Mouse (Mus musculus) kidney, postnatal 14 days (tissue): ENCODE data around the gene Dalrd3.

Experiments used
- DNase-seq: peaks from one replicate; pipeline ENCODE4 v3.0.0; 2022; ENCODE audit warnings: mixed read lengths

The Dalrd3 gene

GRCm38 (mm10) chr9:108569381-108570206 lies at the start of gene Dalrd3:
Dalrd3 (plus strand) TSS chr9:108569886.
- peak; percentile 96 for DNase-seq

GRCm38 (mm10) chr9:108521604-108522003 lies 48.1 kb upstream of the Dalrd3 start:
- DNase-seq: no peak

GRCm38 (mm10) chr9:108523341-108523740 lies 46.3 kb upstream of the Dalrd3 start:
- no peak for DNase-seq

- no peak for DNase-seq
Measured at GRCm38 (mm10) chr9:108525400-108525799, 44.3 kb upstream of the Dalrd3 start.

- no peak for DNase-seq
Measured at GRCm38 (mm10) chr9:108530954-108531353, 38.7 kb upstream of the Dalrd3 start.

- no peak for DNase-seq
Measured at GRCm38 (mm10) chr9:108531496-108531895, 38.2 kb upstream of the Dalrd3 start.

GRCm38 (mm10) chr9:108540846-108541245 lies 28.8 kb upstream of the Dalrd3 start:
- no peak for DNase-seq

- no peak for DNase-seq
Measured at GRCm38 (mm10) chr9:108545986-108546385, 23.7 kb upstream of the Dalrd3 start.

- DNase-seq: no peak
Measured at GRCm38 (mm10) chr9:108546875-108547274, 22.8 kb upstream of the Dalrd3 start.

GRCm38 (mm10) chr9:108559169-108559568 lies 10.5 kb upstream of the Dalrd3 start:
- DNase-seq: no peak

GRCm38 (mm10) chr9:108560227-108560841 lies 9.4 kb upstream of the Dalrd3 start, which contains the start of gene Impdh2:
Impdh2 (plus strand) TSS chr9:108560286.
- peak; percentile 98 for DNase-seq

- DNase-seq: no peak
Measured at GRCm38 (mm10) chr9:108563671-108564070, 6.0 kb upstream of the Dalrd3 start.

GRCm38 (mm10) chr9:108564131-108564530 lies 5.6 kb upstream of the Dalrd3 start:
- no peak for DNase-seq

GRCm38 (mm10) chr9:108565881-108566814 lies 3.5 kb upstream of the Dalrd3 start:
- DNase-seq: no peak

GRCm38 (mm10) chr9:108566815-108567776 lies 2.6 kb upstream of the Dalrd3 start, which contains the start of gene Ndufaf3:
Ndufaf3 (minus strand) TSS chr9:108567434.
- peak; percentile 98 for DNase-seq

- DNase-seq: peak; percentile 29
Measured at GRCm38 (mm10) chr9:108567931-108568419, 1.7 kb upstream of the Dalrd3 start.

- no peak for DNase-seq
Measured at GRCm38 (mm10) chr9:108568511-108568921, 1.2 kb upstream of the Dalrd3 start.

- peak; percentile 85 for DNase-seq
Measured at GRCm38 (mm10) chr9:108570207-108570896, 666 bp downstream of the Dalrd3 start.

- no peak for DNase-seq
Measured at GRCm38 (mm10) chr9:108571401-108571973, 1.8 kb downstream of the Dalrd3 start.

GRCm38 (mm10) chr9:108572321-108572720 lies 2.6 kb downstream of the Dalrd3 start:
- no peak for DNase-seq
